Mouse (Mus musculus) G1E (cell line): ENCODE measurements around the gene Msh3.

Experiments
- CTCF ChIP-seq: IDR thresholded peaks from 2 replicates; pipeline ENCODE4 v1.5.1; 2012; ENCODE audit warnings: low read depth, low read length, inconsistent platforms, mixed read lengths
- TAL1 ChIP-seq: conservative IDR thresholded peaks from 2 replicates; pipeline ENCODE4 v1.6.1; 2012; ENCODE audit warnings: low read depth, low read length, inconsistent platforms, mixed read lengths

DNA sequence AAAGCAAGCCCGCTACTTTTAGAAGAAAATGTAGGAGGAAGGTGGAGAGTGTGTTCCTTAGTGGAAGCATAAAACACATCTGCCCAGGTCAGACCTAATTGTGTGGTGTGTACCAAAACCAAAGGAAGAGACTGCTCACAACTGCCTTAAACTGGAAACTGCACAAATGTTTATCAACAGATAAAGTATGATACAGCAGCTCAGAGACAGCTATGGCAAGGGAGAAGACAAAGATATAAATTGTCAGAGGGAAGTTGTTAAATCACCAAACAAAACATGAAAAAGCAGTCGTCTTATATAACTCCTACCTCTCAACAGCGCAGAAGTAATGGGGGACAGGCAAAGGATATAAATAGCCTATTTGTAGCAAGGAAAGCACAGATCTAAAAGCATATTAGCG lies 117.8 kb downstream of the Msh3 start:
- TF ChIP-seq CTCF (no peak), TAL1 (no peak)
